Mouse (Mus musculus) spleen, adult 18-20 months (tissue): Measurements from ENCODE around the gene Pdgfa.

Experiments used
- DNase-seq, 2 experiments: peaks; one replicate each; pipeline ENCODE4 v3.0.0; 2022; ENCODE audit warnings: mixed read lengths in 2 of 2

The Pdgfa gene

DNA sequence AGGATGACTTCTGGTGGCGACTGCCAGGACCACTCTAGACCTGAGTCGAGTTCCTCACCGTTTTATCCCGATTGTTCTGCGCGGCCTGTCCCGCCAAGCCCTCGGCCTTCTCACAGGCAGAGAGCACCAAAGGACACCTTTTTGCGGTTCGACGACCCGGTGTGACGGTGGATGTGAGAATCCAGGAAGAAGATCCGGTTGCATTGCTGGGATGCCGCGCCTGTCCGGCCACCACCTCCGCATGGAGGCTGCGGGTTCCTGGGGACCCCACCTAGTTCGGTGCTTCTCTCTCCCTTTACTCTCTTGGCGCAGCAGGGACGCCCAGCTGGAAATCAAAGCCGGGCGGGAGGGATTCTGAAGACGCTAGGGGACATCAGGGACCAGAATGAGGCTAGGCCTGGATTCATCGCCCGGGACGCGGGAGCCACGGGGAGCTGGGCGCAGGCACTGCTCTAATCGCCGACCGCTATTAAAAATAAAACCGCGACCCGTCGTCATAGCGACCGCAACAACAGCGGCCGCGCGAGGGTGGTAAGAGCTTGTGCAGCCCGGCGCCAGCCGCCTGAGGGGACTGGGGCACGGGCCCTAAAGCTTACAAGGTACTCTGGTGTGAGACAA lies at the start of gene Pdgfa:
Pdgfa (minus strand) TSS at position 200 of the 618 bp plus-strand sequence.
- DNase-seq: no peak

DNA sequence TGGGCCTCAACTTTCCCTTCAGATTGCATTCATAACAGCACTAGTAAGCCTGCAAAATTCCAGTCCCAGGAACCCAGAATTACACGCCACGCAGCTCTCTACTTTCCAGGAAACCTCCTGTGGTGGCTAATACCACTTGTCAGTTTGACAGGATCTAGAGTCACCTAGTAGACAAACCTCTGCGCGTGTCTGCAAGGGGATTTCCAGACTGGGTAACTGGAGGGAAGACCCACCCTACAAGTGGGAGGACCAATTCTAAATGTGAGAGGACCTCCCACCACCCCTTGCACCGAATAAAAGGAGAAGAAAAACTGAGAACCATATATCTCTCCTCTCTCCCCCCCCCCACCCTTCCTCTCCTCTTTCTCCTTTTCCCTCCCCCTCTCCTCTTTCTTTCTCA lies 49.5 kb upstream of the Pdgfa start:
- no peak for DNase-seq

DNA sequence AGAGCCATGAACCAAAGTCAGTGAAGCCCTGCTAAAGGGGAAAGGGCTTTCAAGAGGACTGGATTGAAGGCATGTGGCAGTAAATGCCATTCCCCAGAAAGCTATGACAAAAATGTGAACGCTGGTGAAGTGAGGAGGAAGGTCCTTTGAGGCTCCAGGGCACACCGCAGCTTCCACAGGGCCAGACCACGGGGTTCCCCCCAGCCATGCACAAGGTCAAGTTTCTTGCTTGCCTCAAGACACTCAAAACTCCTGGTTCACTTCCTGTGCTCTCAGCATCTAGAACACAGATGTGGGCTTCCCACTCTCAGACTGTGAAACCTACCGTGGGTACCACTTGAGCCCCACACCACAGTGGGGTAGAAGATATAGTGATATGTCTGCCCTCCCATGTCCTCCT lies 46.4 kb upstream of the Pdgfa start:
- no peak for DNase-seq

DNA sequence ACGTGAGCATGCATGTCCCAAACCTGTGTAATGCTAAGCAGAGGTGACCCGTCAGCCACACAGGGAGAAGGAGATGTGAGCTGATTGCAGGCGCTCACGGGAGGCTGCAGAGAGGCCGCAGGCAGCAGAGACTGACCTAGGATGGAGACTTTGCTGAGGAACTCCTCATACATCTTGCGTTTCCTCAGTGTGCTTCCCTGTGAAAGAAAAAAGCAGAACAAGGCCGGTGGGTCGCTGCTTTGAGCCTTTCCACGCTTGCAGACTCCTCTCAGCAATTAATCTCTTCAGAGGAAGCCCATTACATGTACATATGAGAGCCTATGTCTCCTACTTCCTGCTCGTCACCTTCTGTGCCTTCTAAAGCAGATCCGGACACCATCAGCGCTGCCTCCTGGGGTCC lies 45.1 kb upstream of the Pdgfa start:
- no peak for DNase-seq

DNA sequence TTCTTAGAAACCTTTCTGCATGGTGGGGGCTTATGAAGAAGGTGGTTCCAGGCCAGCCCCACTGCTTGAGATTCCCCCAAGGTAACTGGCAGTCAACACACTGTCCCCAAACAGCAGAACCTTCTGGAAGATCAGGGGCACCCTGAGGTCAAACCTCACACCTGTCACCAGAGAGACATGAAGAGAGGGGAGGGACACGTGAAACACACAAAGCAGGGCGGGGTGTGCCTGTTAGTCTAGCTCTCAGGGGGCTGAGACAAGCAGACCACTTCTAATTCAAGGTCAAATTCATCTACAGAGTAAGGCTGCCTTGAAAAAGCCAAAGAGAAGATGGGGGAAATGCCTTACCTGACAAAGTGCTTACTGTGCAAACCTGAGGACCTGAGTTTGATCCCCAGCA lies 38.0 kb upstream of the Pdgfa start:
- no peak for DNase-seq

DNA sequence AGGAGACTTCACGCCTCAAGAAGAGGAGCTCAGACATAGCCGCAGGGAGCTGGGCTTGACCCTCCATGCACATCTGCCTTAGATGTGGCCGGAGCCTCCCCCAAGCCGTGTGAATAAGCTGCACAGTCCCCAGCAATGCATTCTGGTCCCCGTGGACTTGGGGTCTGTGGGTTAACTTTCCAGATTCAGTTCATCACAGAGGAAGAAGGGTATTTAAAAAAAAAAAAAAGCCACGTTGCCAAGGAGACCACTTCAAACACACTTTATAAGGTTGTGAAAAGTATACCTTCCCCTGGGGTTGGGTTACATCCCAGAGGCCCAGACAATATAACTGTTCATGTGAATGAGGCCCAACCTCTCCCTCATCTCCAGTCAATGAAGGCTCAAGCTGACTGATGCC lies 37.6 kb upstream of the Pdgfa start:
- DNase-seq: no peak

DNA sequence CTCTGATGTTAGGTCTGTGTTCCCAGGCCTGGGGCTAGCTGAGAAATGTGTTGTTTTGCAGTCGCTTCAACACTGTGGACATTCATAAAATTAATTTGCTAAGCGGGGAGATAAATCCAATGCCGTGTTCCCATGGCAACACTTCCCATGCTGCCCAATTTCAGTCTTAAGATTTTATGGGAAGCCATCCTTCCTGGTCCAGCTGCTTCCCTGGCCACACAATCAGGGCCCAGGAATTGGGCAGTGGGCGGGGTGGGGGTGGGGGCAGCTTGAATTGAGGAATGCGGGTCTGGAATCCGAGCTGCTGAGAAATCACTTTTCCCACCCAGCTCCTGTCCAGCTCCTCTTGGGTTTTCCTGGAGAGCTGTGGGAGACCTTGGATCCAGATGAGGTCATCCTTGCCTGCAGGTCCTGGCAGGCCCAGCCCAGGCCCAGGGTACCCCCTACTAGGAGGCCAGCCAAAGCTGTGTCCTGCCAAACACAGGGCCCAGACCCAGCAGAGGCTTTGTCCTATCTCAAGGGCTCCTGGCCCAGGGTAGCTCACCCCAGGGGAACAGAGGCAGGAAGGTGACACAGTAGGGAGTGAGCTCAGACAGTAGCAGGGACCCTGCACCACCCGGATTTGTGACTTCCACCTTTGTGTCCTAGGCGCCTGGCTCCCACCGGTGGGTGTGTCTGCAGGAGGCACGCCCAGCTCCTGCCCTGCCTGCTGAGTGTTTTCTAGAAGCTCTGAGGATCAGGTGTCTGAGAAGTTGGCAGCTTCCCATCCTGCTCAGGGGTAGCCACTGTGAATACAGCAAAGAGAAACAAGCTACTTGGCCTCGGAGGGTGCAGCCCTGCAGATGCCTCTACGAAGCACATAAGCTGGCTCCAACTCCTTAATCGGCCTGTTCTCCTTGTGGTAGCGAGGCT lies 36.5 kb upstream of the Pdgfa start:
- no peak for DNase-seq

DNA sequence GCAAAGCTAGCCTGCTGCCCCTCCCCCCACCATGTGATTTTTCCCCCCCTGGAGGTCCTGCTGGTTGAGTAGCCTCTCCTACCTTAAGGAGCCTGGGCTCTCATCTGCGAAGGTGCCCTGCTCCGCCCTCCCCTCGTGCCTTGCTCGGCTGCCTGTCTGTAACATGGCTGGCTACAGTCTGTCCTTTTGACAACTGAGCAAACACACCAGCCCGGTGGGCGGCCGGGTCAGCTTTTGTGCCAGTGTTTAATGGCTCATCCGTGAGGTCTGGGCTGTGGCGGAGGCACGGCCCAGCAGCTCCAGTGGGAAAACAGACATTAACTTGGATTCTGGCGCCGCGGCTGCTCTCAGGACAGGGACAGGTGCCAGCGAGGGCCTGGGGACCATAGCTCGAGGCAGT lies 30.4 kb upstream of the Pdgfa start:
- DNase-seq: no peak

DNA sequence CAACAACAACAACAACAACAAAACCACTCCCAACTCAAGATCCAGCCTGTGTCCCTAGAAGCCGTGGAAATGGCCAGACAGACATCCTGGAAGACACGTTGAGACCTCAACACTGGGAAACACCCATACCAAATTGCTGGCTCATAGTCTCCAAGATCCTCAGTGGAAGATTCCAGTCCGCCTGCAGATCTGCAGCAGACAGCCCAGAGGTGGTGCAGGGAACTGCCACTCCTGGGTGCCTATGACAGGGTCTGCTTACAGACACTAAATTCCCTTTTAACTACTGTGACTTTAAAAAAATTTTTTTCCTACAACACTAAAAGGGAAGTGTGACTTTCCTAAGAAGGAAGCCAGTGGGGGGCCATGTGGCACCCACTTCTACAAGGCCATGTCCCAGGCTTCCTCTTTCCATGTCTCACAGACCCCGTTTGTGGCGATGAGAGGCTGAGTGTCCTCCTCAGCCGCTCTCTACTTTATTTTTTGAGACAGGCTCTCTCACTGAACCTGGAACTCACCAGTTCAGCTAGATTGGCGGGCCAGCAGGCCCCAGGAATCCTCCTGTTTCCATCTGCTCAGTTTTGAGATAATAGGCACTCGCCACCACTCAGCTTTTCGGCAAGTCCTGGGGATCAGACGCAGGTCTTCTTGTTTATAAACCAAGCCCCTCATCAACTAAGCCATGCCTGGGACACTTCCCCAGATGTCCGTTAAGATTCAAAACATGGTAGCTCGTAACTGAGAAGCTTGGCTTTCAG lies 27.4 kb upstream of the Pdgfa start:
- DNase-seq: no peak

DNA sequence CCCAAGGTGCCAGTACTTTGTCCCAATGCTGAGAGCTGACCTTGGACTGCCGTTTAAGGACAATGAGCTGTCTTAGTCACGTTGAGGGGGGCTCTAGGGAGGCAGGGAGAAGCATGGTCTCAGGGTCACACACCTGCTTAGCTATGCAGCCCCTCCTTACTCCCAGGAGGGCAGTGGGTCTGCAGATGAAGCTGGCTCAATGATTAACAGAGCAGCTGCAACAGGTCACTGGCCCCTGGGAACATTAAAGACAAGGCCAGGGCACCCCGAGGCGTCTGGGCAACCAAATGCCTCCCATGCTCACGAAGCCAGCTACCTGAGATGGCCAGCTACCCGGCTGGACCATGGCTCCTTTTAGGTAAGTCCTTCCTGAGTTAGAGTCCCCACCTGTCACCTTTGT lies 23.4 kb upstream of the Pdgfa start:
- DNase-seq: no peak

DNA sequence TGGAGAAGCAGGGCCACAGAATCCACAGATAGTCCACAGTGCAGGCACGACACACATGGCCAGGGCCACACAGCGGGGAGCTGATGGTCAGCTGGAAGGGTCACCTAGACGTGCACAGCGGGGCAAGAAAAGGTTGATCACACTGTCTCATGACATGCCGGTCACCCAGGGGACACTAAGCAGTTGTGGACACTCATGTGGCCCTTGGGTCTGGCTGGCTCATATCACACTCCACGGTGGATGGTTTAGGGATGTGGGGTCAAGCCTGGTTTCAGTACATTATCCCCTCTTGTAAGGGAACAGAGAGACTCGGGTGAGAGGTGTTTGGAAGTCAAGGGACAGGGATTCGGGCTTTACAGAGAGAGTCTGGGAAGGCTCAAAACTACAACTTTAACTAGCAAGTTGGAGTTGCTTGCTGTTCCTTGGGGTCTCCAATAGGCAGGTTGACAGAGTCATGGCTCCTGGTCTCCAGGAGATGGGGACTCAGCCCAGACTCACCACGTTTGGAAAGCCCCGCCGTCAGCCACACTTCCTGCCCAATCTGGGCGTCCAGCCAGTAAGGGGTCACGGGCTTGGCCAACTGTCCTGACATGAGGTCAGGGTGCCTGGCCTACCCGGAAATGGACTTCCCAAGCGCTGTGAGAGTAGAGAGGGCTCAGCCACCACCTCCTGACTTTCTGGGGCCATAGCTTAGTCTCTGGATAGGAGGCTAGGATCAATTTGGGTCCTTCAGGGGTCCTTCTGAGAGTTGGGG lies 20.4 kb upstream of the Pdgfa start:
- peak; percentile 39 to 47 for DNase-seq

DNA sequence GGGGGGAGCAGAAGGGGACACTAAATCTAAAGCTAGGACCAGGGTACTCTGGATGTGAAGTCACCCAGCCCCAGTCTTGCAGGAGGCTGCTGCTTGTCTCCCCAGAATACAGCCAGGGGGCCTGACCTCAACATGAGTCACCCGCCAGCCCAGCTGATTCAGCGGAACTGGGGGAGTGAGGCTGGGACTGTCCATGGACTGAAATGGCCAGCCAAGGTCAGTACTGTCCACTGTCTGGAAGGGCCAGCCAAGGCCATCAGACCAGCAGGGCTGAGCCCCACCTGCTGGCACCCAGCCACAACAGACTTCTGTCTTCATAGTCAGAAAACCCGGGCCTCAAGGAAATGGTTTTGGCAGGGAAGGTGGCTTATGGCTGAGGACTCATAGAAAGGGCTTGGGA lies 17.9 kb upstream of the Pdgfa start:
- DNase-seq: peak in 1 of 2 experiments; percentile 32

DNA sequence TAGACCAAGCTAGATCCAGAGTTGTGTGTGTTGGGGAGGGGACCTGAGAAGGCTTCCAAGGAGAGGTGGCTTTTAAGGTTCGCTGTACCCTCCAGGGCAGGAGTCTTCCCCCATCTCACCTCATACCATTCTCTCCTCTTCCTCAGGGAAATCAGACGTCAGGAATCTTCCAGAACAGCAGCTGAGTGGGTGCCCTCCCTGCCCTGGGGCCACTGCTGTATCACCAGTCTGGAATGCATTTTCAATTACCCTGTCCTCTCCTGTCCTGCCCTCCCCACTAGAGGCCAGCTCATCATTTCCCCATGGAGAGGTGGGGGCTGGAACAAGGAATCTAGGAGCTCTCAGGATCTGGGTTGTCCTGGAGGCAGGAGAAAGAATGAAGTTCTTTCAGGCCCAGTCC lies 13.5 kb upstream of the Pdgfa start:
- no peak for DNase-seq

DNA sequence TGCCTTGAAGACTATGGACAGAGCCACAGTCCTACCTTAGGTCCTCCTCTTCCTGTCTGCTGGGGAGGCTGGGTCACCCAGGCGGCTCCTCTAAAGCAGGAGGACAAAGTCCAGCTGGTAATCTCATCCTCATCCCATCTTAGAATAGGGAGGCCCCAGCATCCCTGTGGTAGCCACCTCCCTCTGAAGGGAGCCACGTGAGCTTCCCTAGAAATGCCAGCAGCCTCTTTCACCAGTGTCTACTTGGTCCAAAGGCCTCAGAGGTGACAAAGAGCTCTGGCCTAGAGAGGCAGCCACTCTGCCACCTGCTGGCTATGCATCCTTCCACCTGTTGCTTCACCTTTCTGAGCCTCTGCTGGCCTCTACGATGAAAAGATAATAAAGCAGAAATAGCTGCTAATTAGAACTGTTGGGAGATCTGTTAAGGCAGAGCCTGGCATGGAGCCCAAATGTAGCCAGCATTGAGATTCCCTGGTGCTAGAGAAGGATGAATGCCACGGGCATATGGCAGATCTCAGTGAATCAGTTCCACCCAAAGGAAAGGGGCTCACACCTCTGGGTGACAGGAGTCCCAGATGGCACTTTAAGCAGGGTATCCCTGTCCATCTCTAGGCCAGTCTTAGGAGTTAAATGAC lies 10.1 kb upstream of the Pdgfa start:
- DNase-seq: no peak

DNA sequence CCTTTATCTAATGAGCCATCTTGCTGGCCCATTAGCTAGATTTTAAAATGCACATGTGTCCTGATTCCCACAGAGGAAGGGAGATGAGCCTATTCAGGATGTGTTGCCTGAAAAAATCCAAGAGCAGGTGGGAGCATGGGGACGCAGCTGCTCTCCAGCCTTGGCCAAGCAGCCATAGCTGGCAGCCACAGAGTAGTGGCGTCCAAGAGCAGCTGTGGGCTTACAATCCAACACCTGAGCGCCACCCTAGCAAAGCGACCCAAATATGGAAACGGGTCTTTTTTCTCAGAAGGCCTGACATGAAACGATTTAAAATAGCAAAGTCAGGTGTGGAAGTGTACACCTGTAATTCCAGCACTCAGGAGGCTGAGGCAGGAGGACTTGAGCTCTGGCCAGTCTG lies 7.4 kb upstream of the Pdgfa start:
- no peak for DNase-seq

DNA sequence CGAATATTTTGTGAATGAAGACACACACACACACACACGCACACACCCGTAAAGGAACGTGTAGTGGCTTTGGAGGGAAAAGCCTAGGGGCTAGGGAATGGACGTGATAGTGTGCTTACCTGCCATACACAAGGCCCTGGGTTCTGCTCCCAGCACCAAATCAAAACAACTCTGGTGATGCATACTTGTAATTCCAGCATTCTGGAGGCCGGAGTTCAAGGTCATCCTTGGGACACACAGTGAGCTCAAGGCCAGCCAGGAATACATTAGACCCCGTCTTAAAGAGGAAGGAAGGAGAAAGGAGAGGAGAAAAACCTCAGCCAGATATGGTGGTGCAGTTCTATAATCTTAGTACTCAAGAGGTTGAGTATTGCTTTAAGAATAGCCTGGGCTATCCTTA lies 2.5 kb upstream of the Pdgfa start:
- no peak for DNase-seq

DNA sequence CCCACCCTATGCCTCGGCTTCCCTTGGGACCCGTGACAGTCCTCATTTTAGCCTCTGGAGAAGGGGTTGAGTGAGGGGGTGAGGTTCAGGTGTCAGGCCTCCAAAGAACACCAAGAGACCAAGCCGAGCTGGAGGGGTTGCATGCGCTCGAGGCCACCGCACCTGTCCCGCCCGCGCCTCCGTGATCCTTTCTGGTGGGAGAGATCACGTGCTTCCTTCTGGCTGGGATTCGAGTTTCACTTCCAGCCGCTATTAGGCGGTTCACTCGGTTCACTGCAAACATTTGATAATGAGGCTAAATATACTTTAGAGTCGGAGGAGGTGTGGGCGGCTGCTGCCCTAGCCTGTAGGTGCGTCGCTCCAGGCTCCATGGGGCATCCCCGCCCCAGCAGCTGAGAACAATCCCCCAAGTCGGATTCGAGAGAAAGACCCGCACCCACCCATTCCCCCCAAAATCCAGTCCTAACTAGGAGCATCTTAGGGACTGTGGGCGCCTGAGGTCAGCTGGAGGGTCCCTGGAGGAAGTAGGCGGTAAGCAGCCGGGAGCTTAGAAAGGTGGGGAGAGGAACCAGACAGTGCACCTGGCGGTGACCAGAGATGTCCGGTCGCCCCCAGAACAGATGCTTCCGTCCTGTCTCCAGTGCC lies 888 bp upstream of the Pdgfa start:
- DNase-seq: no peak

DNA sequence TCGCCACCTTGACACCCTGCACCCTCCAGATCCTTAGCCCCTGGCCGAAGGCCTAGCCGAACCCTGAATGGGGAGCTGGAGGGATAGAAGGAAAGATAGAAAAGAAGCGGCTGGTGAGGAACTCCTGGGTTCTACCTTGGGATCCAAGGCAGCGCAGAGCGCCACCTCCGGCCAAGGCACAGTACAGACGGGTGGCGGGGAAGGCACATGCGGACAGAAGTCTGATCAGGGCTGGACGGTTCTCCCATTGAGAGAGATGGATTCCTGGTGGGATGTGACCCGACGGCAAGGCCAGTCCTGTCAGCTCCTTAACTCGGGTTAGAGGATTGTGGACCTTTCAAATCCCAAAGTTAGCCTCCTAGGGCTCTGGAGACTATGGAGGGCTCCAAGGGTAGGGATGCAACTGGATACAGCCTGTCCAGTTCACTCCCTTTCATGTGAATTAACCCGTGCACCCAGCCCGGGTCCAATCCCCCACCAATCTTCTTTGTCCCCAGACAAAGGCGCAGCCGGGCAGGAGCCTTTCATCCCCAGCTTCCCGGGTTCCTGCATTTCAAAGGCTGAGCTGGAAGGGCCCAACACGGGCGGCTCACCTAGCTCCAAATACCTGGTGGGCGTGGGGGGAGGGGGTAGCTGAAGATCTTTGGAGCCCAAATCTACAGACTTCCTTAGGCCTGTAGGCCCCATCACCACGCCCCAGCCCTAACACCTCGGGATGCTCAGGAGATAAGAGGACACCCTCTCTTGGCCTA lies 672 bp downstream of the Pdgfa start:
- no peak for DNase-seq

DNA sequence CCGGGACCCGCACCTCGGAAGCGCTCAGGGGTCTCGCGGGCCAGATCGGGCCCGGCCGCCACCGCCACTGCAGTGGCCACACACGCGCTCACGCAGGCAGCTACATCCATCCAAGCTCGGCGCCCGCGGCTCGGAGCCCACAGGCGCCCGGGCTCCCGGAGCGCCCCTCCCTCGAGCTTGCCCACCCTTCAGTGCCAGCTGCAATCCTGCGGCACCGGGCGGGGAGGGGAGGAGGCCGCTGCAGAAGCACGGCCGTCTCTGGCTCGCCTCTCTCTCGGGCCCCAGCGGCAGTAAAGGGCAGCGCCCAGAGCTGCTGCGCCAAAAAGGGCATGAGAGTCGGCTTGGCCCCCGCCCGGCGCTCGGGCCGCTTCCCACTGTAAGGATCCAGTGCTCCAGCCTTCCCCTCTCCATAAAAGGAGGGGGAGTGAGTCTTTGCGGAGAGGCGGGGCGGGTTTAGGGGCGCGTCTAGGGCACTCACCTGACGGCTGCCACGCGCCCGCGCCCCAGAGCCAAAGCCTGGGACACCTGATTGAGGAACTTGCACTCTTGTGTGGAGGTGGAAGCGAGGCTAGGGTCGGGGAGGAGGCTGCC lies 1.4 kb downstream of the Pdgfa start:
- DNase-seq: peak in 1 of 2 experiments; percentile 22
